Mouse (Mus musculus) kidney, adult 2 months (tissue): ENCODE results near the gene Gm3486. TPM values are rescaled to one million over a fixed set of nuclear protein-coding genes. Genes with fewer than 3 reads are reported as not detected.
"Not testable (repeated sequence)": the region's sequence is repeated elsewhere in the genome, so short reads cannot be mapped to it uniquely, and the experiment has no call there.

Experiments used
- DNase-seq: peaks from one replicate; pipeline ENCODE4 v3.0.0; 2021
- H3K27ac ChIP-seq: fragments of 200-500 bp; 2 replicates; pipeline ENCODE4 v1.5.1; 2012; ENCODE audit warnings: low read depth, low read length, control low read depth, inconsistent platforms; ENCODE audit not compliant: insufficient read depth
- H3K27me3 ChIP-seq: fragments of 200-500 bp; replicated peaks from 2 replicates; pipeline ENCODE4 v1.6.1; 2012; ENCODE audit warnings: mild to moderate bottlenecking, moderate library complexity, low read length, inconsistent platforms; ENCODE audit not compliant: control insufficient read depth, insufficient read depth
- H3K36me3 ChIP-seq: fragments of 200-500 bp; 2 replicates; pipeline ENCODE4 v1.6.1; 2012; ENCODE audit warnings: mild to moderate bottlenecking, moderate library complexity, low read length, inconsistent platforms; ENCODE audit not compliant: control insufficient read depth, insufficient read depth
- H3K4me1 ChIP-seq: fragments of 200-500 bp; 2 replicates; pipeline ENCODE4 v1.6.1; 2011; ENCODE audit warnings: low read length; ENCODE audit not compliant: control insufficient read depth, insufficient read depth
- H3K4me3 ChIP-seq: fragments of 200-500 bp; 2 replicates; pipeline ENCODE4 v1.5.1; 2011; ENCODE audit warnings: mild to moderate bottlenecking, low read depth, low read length, control low read depth; ENCODE audit not compliant: insufficient read depth
- WGBS: fragments of 180-500 bp; shearing (Covaris S2); methylation state at CpG from one replicate; pipeline ENCODE4 v1.1.7; 2018; 5-methylcytosine and 5-hydroxymethylcytosine counted together
- polyA plus RNA-seq: library from polyadenylated mRNA; depleted of rRNA; stranded (reverse); fragments of >200 nt; gene quantifications from 2 replicates; pipeline ENCODE4 v1.2.3, GENCODE M21; 2012; rRNA removed

Gene Gm3486
- polyA plus RNA-seq: not detected in 2 replicates

GRCm38 (mm10) chr14:41489385-41489784, at the start of gene Gm3486:
TSS of gene Gm3486 (minus strand) at chr14:41489485.
- H3K27ac ChIP-seq, H3K4me3 ChIP-seq, DNase-seq, H3K27me3 ChIP-seq, H3K4me1 ChIP-seq, H3K36me3 ChIP-seq: not testable (repeated sequence)

DNA sequence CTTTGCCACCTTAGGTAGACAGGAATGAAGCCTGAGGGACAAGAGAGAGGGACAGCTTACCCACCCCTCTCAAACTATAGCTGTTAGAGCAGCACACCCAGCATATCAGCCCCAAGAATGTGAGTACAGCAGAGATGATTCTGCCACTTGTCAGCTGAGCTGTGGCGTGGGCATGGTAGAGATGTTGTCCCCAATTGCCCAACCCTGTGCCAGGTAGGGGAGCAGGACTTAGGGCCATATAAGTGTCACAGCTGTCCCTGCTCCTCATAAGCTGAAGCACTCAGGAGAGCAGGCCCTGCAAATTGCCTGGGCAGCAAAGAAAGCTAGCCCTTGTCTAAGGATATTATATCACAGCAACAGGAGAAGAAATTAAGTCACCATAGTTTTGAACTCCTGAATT, 35.4 kb upstream of the Gm3486 start:
- 68% methylated on average over 1 of the region's 1 CpGs for WGBS
- H3K4me1 ChIP-seq, H3K36me3 ChIP-seq, H3K27ac ChIP-seq, DNase-seq, H3K4me3 ChIP-seq, H3K27me3 ChIP-seq: not testable (repeated sequence)

DNA sequence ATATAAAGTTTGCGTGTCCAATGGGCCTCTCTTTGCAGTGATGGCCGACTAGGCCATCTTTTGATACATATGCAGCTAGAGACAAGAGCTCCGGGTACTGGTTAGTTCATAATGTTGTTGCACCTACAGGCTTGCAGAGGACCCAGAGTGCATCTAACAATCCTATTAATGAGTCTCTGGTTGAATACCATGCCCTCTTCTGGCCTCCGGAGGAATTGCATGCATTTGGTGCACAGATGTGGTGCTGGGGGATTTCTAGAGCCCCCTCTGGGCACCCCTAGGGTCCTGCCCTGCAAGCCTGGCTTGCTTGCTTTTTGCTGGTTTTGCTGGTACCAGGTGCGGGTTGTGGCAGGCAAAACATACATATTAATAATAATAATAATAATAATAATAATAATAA, 31.4 kb upstream of the Gm3486 start:
- not testable (repeated sequence) for DNase-seq
- 70% methylated on average over 5 of the region's 5 CpGs for WGBS

GRCm38 (mm10) chr14:41453418-41453817, 35.9 kb downstream of the Gm3486 start, which contains the start of gene Gm7954:
TSS of gene Gm7954 (minus strand) at chr14:41453518.
- H3K4me3 ChIP-seq, H3K36me3 ChIP-seq, DNase-seq, H3K4me1 ChIP-seq, H3K27me3 ChIP-seq, H3K27ac ChIP-seq: not testable (repeated sequence)
- WGBS: no CpG with 5 or more reads among the region's 2 CpGs

More for the DNA sequence above, 31.4 kb upstream of the Gm3486 start:
- H3K36me3 ChIP-seq, H3K4me1 ChIP-seq, H3K27me3 ChIP-seq, H3K27ac ChIP-seq, H3K4me3 ChIP-seq: not testable (repeated sequence)

Other genes starting within 250 kb of the Gm3486 start
- not detected in 2 replicates for gene Gm2832, start 210.7 kb downstream of the Gm3486 start, polyA plus RNA-seq
- not detected in 2 replicates for gene Gm5798, start 140.9 kb downstream of the Gm3486 start, polyA plus RNA-seq
- not detected in 2 replicates for gene Gm7945, start 103.1 kb downstream of the Gm3486 start, polyA plus RNA-seq
- not detected in 2 replicates for gene Gm6482, start 81.2 kb downstream of the Gm3486 start, polyA plus RNA-seq
- not detected in 2 replicates for gene Gm7954, start 36.0 kb downstream of the Gm3486 start, polyA plus RNA-seq
- gene Gm7970, start 66.1 kb upstream of the Gm3486 start, polyA plus RNA-seq: not detected in 2 replicates
- not detected in 2 replicates for gene 1700049E17Rik2, start 83.7 kb upstream of the Gm3486 start, polyA plus RNA-seq
- gene Gm3072, start 135.1 kb upstream of the Gm3486 start, polyA plus RNA-seq: not detected in 2 replicates
- not detected in 2 replicates for gene Gm3676, start 157.0 kb upstream of the Gm3486 start, polyA plus RNA-seq
- not detected in 2 replicates for gene Gm8068, start 212.4 kb upstream of the Gm3486 start, polyA plus RNA-seq